Mouse (Mus musculus) frontal cortex, postnatal 14 days (tissue): ENCODE data around the gene Adgrl2.
A peak's percentile ranks its signal among the peaks of the same experiment; 100 is the strongest.

Experiments used
- DNase-seq, 2 experiments: peaks; one replicate each; pipeline ENCODE4 v3.0.0; 2022; ENCODE audit warnings: low spot score in 2 of 2

The Adgrl2 gene

GRCm38 (mm10) chr3:148990531-148991003 lies at the start of gene Adgrl2:
Gene Adgrl2, minus strand, starts transcription at chr3:148990555.
- DNase-seq = no peak

GRCm38 (mm10) chr3:149038771-149039170 lies 48.4 kb upstream of the Adgrl2 start:
- DNase-seq = no peak

GRCm38 (mm10) chr3:149019925-149020324 lies 29.6 kb upstream of the Adgrl2 start:
- DNase-seq = no peak

GRCm38 (mm10) chr3:149009311-149009710 lies 19.0 kb upstream of the Adgrl2 start:
- DNase-seq = no peak

DNA sequence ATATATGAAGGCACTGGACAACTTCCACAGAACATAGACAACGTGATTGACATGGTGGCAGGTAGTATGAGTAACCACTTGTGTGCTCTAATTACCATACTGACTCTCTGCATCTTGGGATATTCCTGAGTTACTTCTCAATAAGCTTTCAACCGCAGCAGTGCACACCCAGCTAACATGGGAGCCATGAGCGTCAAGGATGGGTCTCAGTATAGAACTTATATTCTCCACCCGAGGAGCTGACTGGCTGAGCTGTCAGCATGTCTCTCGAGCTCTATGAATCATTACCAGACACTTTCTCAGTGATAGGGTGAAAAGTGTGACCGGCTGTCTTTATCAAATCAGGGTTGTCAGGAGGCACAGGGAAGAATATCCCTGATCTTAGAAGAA lies 18.3 kb upstream of the Adgrl2 start:
- DNase-seq = no peak

- no peak for DNase-seq
Observed at GRCm38 (mm10) chr3:149007860-149008633, 17.7 kb upstream of the Adgrl2 start.

DNA sequence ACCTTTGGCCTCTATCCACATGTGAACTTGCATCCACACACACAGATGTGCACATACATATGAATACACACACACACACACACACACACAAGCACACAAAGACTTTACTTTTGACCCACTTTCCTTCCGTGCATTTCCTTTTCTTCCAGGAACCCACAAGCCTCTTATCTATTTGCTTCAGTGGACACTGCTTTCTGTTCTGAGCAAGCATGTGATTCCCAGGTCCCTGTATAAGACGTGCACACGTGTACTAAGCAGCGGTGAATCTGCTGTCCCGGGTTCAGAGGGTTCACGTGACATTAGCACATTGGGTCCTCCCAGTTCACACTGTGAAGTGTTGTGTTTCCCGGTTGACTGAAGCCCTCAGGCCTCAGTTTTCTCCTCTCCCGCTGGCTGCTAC lies 11.0 kb upstream of the Adgrl2 start:
- DNase-seq = no peak

GRCm38 (mm10) chr3:148998661-148999060 lies 8.3 kb upstream of the Adgrl2 start:
- no peak for DNase-seq

DNA sequence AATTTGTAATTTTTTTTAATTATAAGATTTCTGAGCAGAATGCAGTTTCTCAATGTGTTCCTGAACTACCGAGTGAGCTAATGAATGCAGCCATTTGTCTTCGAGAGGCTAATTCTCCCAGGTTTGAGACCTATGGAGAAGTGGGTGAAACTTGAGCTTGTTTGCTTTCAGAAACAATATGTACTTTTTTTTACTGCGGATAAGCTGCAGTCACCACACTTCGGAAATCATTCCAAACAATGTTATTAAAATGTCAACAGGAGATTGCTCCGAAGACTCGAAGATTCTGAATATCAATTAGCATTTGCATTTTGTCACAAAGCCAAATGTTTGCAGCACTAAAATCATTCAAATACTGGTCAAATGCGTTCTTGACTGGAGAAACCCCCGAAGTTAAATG lies 701 bp upstream of the Adgrl2 start:
- no peak for DNase-seq

DNA sequence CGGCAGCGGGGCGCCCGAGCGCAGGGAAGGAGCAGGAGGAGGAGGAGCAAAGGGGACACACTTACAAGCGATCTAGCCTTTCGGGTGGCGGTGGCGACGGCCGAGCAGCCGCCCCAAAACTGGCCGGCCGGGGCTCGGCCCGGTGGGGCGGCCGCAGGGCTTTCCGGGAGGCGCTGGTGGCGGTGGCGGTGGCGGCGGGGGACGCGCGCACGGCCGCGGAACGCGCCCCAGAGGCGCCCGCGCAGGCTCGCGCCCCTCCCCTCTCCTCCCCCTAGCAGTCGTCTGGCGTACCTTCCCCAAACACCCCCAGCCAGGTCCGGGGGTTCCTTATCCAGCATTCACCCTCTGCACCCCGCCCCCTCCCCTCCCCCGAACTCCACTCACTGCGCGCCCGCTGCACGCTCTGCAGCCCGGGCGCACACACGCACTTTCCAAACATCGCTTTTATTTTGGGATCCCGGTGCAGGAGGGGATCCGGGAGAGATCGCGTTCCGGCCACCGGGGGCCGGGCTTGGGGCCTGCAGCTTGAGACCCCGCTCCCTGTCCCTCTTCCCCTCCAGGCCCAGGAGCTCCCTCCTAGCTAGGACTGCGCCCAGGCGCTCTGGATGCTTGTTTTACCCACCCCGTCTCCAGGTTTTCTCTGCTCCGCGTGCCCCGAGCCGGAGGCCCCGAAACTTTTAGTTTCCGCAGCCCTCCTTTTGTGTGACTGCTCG lies 381 bp downstream of the Adgrl2 start:
- peak; percentile 24 to 31 for DNase-seq

- DNase-seq = peak; percentile 70 to 75
Observed at GRCm38 (mm10) chr3:148988996-148989817, 1.1 kb downstream of the Adgrl2 start.

GRCm38 (mm10) chr3:148988293-148988995 lies 1.9 kb downstream of the Adgrl2 start:
- peak; percentile 11 to 22 for DNase-seq

DNA sequence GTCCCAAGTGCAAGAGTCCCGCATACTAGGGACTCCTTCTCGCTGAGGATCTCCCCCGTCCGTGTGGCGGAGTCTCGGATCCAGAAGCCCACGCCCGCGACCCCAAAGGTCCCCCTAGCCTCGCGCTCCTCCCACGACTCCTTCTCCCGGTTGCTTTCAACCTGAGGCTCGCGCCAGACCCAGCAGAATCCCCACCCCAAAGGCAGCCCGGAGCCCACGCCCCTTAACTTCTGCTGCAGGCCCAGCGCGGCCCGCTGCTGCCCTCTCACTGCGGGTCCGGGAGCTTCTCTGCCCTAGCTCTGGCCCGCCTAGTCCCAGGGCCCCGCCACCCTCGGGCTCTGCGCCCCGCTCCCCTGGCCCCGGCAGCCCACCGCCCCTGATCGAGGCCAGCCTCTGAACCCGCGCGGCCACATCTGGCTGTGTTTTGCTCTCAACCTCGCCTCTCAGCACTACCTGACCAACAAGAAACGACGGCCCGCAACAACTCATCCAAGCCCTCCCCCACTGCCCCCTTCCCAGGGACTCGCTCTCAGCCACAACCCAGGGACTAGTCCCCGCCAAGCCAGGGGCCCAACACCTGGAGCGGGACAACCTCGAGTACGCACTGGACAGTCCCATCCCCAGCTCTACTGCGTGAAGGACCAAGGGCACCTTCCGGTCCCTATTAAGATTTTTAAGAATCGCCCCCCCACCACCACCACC lies 2.6 kb downstream of the Adgrl2 start:
- DNase-seq = peak; percentile 33 to 51

GRCm38 (mm10) chr3:148986894-148987590 lies 3.3 kb downstream of the Adgrl2 start:
- no peak for DNase-seq

- no peak for DNase-seq
Observed at GRCm38 (mm10) chr3:148986296-148986893, 4.0 kb downstream of the Adgrl2 start.

- DNase-seq = no peak
Observed at GRCm38 (mm10) chr3:148984326-148984725, 6.0 kb downstream of the Adgrl2 start.

GRCm38 (mm10) chr3:148982370-148982769 lies 8.0 kb downstream of the Adgrl2 start:
- no peak for DNase-seq

DNA sequence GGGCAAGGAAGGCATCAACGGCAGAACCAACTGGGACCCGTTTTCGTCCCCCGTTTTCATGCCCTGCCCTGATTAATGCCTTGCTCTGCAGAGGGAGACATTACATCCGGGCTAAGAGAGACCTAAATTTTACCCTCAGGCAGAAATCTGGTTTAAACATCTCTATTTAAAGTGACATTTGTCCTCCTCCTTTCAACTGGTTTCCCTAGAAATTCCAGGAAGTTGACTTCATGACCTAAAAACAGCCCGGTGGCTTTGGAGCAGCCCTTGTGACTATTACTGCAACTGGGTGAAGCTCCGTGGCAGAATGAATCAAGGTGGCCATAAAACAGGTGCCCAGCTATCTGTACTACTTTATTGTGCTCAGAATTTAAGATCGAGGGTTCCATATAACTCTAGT lies 8.6 kb downstream of the Adgrl2 start:
- DNase-seq = no peak

GRCm38 (mm10) chr3:148978541-148978940 lies 11.8 kb downstream of the Adgrl2 start:
- no peak for DNase-seq

DNA sequence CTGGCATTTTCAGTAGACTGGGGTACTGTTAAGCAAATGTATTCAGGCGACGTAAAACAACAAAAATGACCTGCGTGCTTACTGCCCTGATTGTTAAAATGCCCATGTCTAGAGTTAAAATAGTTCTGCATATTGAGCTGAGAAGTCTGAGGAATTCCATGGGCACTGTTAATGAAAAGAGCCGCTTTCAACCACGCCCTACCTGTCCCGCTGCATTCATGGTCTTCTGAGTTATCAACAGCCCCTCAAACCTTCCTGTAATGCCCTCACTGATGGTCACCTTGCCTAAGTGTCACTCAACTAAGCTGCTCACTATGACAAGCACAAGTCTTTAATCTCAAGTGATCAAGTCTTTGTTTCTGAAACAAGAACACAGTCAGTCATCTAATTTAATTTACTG lies 12.5 kb downstream of the Adgrl2 start:
- DNase-seq = no peak
